Mouse (Mus musculus) bone marrow, adult 2 months (tissue): ENCODE data around the gene Spata31d1d.

ENCODE experiments used
- CTCF ChIP-seq: fragments of 200-500 bp; IDR thresholded peaks from 2 replicates; pipeline ENCODE4 v1.5.1; 2011; ENCODE audit warnings: low read length, control low read depth; ENCODE audit not compliant: control insufficient read depth, insufficient read depth
- POLR2A ChIP-seq: fragments of 200-500 bp; IDR thresholded peaks from 2 replicates; pipeline ENCODE4 v1.6.1; 2011; ENCODE audit warnings: low read depth, mild to moderate bottlenecking, control low read depth, low read length, borderline replicate concordance; ENCODE audit not compliant: control insufficient read depth

- TF ChIP-seq CTCF (no peak), POLR2A (no peak)
These were observed 15.2 kb upstream of the Spata31d1d start, which contains the start of gene 1700014D04Rik for GRCm38 (mm10) chr13:59746711-59747110.
